9 mouse cellular contexts compared by ENCODE assay signal in the genomic region with DNA sequence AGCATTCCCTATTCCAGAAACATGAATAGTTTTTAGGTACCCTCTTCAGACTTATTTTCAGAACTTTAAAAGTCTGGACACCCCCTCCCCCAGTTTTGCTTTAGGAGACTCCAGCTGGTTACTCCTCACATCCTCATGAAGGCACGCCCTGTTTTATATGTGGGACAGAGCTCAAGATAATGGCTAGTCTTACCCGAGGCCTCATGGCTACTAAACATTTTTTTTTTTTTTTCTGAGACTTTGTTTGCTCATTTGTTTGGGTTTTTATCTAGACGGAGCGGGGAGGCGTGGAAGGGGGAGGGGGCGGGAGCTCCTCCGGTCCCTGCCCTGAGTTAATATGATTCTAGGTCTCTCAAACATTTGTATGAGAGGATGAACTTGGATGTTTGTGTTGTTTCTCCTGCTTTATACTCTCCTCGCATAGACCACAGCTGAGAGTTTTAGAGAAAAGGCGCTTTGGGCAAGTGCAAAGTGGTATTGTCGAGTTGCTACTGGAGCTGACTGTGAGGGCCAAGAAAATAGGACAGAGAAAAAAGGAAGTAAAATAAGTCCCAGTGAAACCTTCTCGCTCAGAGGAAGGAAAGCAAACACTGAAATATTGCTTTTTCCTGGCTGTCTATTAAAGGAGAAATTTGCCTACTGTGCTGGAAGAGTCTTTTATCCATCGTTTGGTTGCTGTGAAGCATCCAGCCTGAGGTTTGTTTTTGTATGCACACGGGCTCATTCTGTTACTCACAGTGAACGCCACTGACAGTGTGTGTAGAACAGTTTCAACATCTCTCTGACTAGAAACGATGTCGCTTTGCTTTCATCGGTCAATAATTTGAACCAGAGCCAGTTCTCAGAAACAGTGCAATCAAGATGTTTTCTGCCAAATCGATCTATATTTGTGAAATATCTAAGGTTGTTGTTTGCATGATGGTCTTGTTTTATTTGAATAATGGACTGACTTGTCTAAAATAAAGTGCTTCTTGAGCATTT. TPM values are rescaled to one million over a fixed set of nuclear protein-coding genes. Genes with fewer than 3 reads are reported as not detected.
A peak's percentile ranks its signal among the peaks of the same experiment; 100 is the strongest.
DNase-seq lines count a peak whose midpoint lies in the region; ATAC-seq lines count a peak whose summit lies in the region.
"Had no signal": no experiment of that assay in that cellular context is flagged by ENCODE, and none has a peak within 500 bp of the region (broad histone marks: within the 10 kb centered on the region; RNA-seq: fewer than 3 reads in every experiment).

No protein-coding gene starts in this region.

- no peak overlapping the region for H3K4me3 ChIP-seq in forebrain, embryonic 11.5 days (ENCODE audit: low read depth, low read length)
- H3K4me3 ChIP-seq in forebrain, embryonic 10.5 days = no peak overlapping the region
- H3K4me3 ChIP-seq in lung, embryonic 16.5 days (ENCODE audit: low read length) = peak overlapping the region; percentile 9; the same call in 1 of the 2 replicates
- H3K4me3 ChIP-seq in stomach, embryonic 15.5 days (replicated peaks) = no peak overlapping the region

- WGBS in forebrain, embryonic 11.5 days = 50% methylated on average over 18 of the region's 18 CpGs
- WGBS in forebrain, embryonic 10.5 days = 70% methylated on average over 18 of the region's 18 CpGs
- 35% methylated on average over 18 of the region's 18 CpGs for WGBS in lung, embryonic 16.5 days
- 39% methylated on average over 18 of the region's 18 CpGs for WGBS in stomach, embryonic 15.5 days

- no peaks in the 10 kb centered on the region; the same call in 1 of the 2 replicates for H3K27me3 ChIP-seq in forebrain, embryonic 11.5 days (ENCODE audit: control insufficient read depth, insufficient read depth, low read length)
- no peaks in the 10 kb centered on the region for H3K27me3 ChIP-seq in forebrain, embryonic 10.5 days (ENCODE audit: poor library complexity, severe bottlenecking)
- no peaks in the 10 kb centered on the region for H3K27me3 ChIP-seq in lung, embryonic 16.5 days (ENCODE audit: control insufficient read depth, insufficient read depth, low read depth, low read length)
- no peaks in the 10 kb centered on the region for H3K27me3 ChIP-seq in stomach, embryonic 15.5 days (replicated peaks)

- DNase-seq in forebrain, embryonic 11.5 days (ENCODE audit: low spot score) = no peak
- no peak for DNase-seq in forebrain, embryonic 10.5 days (ENCODE audit: extremely low spot score, low spot score)
- DNase-seq in lung, postnatal 14 days = no peak
- peak; percentile 43 to 53 for DNase-seq in layer of hippocampus, adult 8-10 months (ENCODE audit: low spot score in 2 of 2)
- no peak for DNase-seq in testis, postnatal 14 days (ENCODE audit: low spot score)
- DNase-seq in heart, postnatal 14 days = no peak
- DNase-seq: adrenal gland, postnatal 14 days had no signal

- H3K9me3 ChIP-seq in forebrain, embryonic 11.5 days (ENCODE audit: control insufficient read depth, low read length) = no peaks in the 10 kb centered on the region
- H3K9me3 ChIP-seq in forebrain, embryonic 10.5 days = no peaks in the 10 kb centered on the region
- H3K9me3 ChIP-seq in lung, embryonic 16.5 days (ENCODE audit: control insufficient read depth, low read length) = no peaks in the 10 kb centered on the region
- H3K9me3 ChIP-seq in stomach, embryonic 15.5 days = no peaks in the 10 kb centered on the region

- no peaks in the 10 kb centered on the region for H3K36me3 ChIP-seq in forebrain, embryonic 11.5 days (ENCODE audit: control insufficient read depth, insufficient read depth, low read length)
- H3K36me3 ChIP-seq in forebrain, embryonic 10.5 days (replicated peaks) = no peaks in the 10 kb centered on the region
- no peaks in the 10 kb centered on the region for H3K36me3 ChIP-seq in lung, embryonic 16.5 days (ENCODE audit: control insufficient read depth, insufficient read depth, low read length)
- no peaks in the 10 kb centered on the region for H3K36me3 ChIP-seq in stomach, embryonic 15.5 days

- H3K4me2 ChIP-seq in forebrain, embryonic 11.5 days (ENCODE audit: low read depth, low read length, severe bottlenecking) = peak overlapping the region; percentile 21; the same call in 1 of the 2 replicates
- peak overlapping the region; percentile 28 for H3K4me2 ChIP-seq in lung, embryonic 16.5 days (ENCODE audit: low read depth, low read length)
- peak overlapping the region; percentile 30; the same call in 1 of the 2 replicates for H3K4me2 ChIP-seq in stomach, embryonic 15.5 days

- H3K4me1 ChIP-seq in forebrain, embryonic 11.5 days (replicated peaks; ENCODE audit: control insufficient read depth, insufficient read depth, low read length) = 0 out of 2 replicates have a peak, but pooled peaks cover 2% of the 10 kb centered on the region
- peaks cover 12% of the 10 kb centered on the region; the same call in 1 of the 2 replicates for H3K4me1 ChIP-seq in forebrain, embryonic 10.5 days
- H3K4me1 ChIP-seq in lung, embryonic 16.5 days (replicated peaks; ENCODE audit: control insufficient read depth, insufficient read depth, low read length) = peaks cover 13% of the 10 kb centered on the region
- no peaks in the 10 kb centered on the region for H3K4me1 ChIP-seq in stomach, embryonic 15.5 days

- intact Hi-C loops in heart, postnatal 14 days (cut with DNase I) = no loop called here

- ATAC-seq in forebrain, embryonic 11.5 days (replicated peaks; ENCODE audit: low FRiP score) = no peak
- no peak for ATAC-seq in lung, embryonic 16.5 days (ENCODE audit: low read depth)
- no peak for ATAC-seq in stomach, embryonic 15.5 days (ENCODE audit: insufficient read depth, low FRiP score, low read depth)

- no peak overlapping the region for H3K27ac ChIP-seq in forebrain, embryonic 11.5 days (ENCODE audit: low read depth, low read length)
- H3K27ac ChIP-seq in forebrain, embryonic 10.5 days = no peak overlapping the region
- no peak overlapping the region; the same call in 1 of the 2 replicates for H3K27ac ChIP-seq in lung, embryonic 16.5 days (ENCODE audit: low read length)
- H3K27ac ChIP-seq in stomach, embryonic 15.5 days = no peak overlapping the region

- no peak overlapping the region; the same call in 1 of the 2 replicates for H3K9ac ChIP-seq in forebrain, embryonic 11.5 days (ENCODE audit: low read length)
- H3K9ac ChIP-seq in lung, embryonic 16.5 days (ENCODE audit: low read length) = peak overlapping the region; percentile 43; the same call in 1 of the 2 replicates
- no peak overlapping the region for H3K9ac ChIP-seq in stomach, embryonic 15.5 days

RNA-seq across cellular contexts. Expression of a gene that starts 29.5 kb away (rescaled TPM):
- 59.5 and 71.6 TPM in 2 replicates for polyA plus RNA-seq in forebrain, embryonic 11.5 days (2014; fragmentation: Nextera tagmentation; extraction: Ambion mirVana)
- polyA plus RNA-seq in forebrain, embryonic 10.5 days (2016; fragmentation: Nextera tagmentation; extraction: Ambion mirVana) = 44.8 and 48.0 TPM in 2 replicates
- polyA plus RNA-seq in lung, embryonic 16.5 days (2015; fragmentation: Nextera tagmentation; extraction: Ambion mirVana) = 44.0 and 48.1 TPM in 2 replicates
- 100 to 1,000 TPM; 143 to 148 (median 147) TPM for total RNA-seq in layer of hippocampus, adult 8-10 months (2022)
- 40.0 and 41.7 TPM in 2 replicates for polyA plus RNA-seq in stomach, embryonic 15.5 days (2015; fragmentation: Nextera tagmentation; extraction: Ambion mirVana)
- 10 to 100 TPM; 79.2 to 81.0 TPM for total RNA-seq in heart, postnatal 14 days (2021)

Comparison
In these comparisons a context has a peak if more than half of its experiments do, and no peak if none do; other contexts are left out.
1. DNase-seq: peak in layer of hippocampus, adult 8-10 months (2 of 2); none in forebrain, embryonic 11.5 days (single experiment), forebrain, embryonic 10.5 days (single experiment), lung, postnatal 14 days (single experiment), testis, postnatal 14 days (single experiment) and heart, postnatal 14 days (0 of 2).
2. Peak in every context shown above with its lines, with median percentiles within 50 percentile points of each other: H3K4me2 ChIP-seq.